Comparison of ENCODE assay signal across 18 mouse cellular contexts in genomic region chr6:100416046-100416445, GRCm38 (mm10).
DNase-seq lines count a peak whose midpoint lies in the region; ATAC-seq and TF ChIP-seq lines count a peak whose summit lies in the region.
"Had no signal": no experiment of that assay in that cellular context is flagged by ENCODE, and none has a peak within 500 bp of the region (broad histone marks: within the 10 kb centered on the region; RNA-seq: fewer than 3 reads in every experiment).

No protein-coding gene starts in this region.

- no peak overlapping the region for H3K9ac ChIP-seq in intestine, embryonic 14.5 days (ENCODE audit: low read length)
- no peak overlapping the region for H3K9ac ChIP-seq in intestine, embryonic 16.5 days (ENCODE audit: low read depth, low read length)
- no peak overlapping the region for H3K9ac ChIP-seq in lung, postnatal 0 days (replicated peaks; ENCODE audit: low read depth)
- no peak overlapping the region for H3K9ac ChIP-seq in liver, postnatal 0 days (replicated peaks)
- no peak overlapping the region for H3K9ac ChIP-seq in forebrain, embryonic 16.5 days (replicated peaks; ENCODE audit: low read depth, low read length)
- H3K9ac ChIP-seq: forebrain, postnatal 0 days; heart, embryonic 15.5 days; limb, embryonic 12.5 days had no signal

- no peaks in the 10 kb centered on the region for H3K4me1 ChIP-seq in intestine, embryonic 14.5 days (replicated peaks; ENCODE audit: control insufficient read depth, insufficient read depth, low read length)
- H3K4me1 ChIP-seq in intestine, embryonic 16.5 days (ENCODE audit: control insufficient read depth, insufficient read depth, low read length): no peaks in the 10 kb centered on the region
- H3K4me1 ChIP-seq in lung, postnatal 0 days (ENCODE audit: insufficient read depth, low read depth, low read length): no peaks in the 10 kb centered on the region
- peaks cover 18% of the 10 kb centered on the region for H3K4me1 ChIP-seq in liver, postnatal 0 days (ENCODE audit: insufficient read depth)
- no peaks in the 10 kb centered on the region for H3K4me1 ChIP-seq in forebrain, embryonic 16.5 days (replicated peaks; ENCODE audit: control insufficient read depth, insufficient read depth, low read length)

- no peak overlapping the region for H3K4me2 ChIP-seq in intestine, embryonic 14.5 days (ENCODE audit: low read length)
- H3K4me2 ChIP-seq in intestine, embryonic 16.5 days (ENCODE audit: low read depth, low read length): no peak overlapping the region
- H3K4me2 ChIP-seq in lung, postnatal 0 days (replicated peaks; ENCODE audit: low read depth, low read length): no peak overlapping the region
- peak overlapping the region; percentile 35 for H3K4me2 ChIP-seq in liver, postnatal 0 days (ENCODE audit: low read depth, low read length)
- H3K4me2 ChIP-seq in forebrain, embryonic 16.5 days (ENCODE audit: low read length): no peak overlapping the region
- H3K4me2 ChIP-seq: heart, embryonic 15.5 days; limb, embryonic 12.5 days; midbrain, embryonic 11.5 days had no signal

- no peak for DNase-seq in intestine, embryonic 14.5 days (ENCODE audit: low spot score)
- DNase-seq in lung, postnatal 0 days (ENCODE audit: low spot score): peak; percentile 30
- DNase-seq in lung, postnatal 4 days: no peak
- peak; percentile 55 for DNase-seq in liver, postnatal 0 days
- DNase-seq in skeletal muscle tissue, adult 2 months (ENCODE audit: low read depth, low spot score): peak; percentile 21
- DNase-seq in cerebellum, postnatal 25 days: no peak
- DNase-seq: adrenal gland, postnatal 25 days; embryo, embryonic 11 days; forebrain, postnatal 0 days; gastrocnemius, postnatal 14 days; kidney, postnatal 10 days; right cerebral cortex, postnatal 25 days had no signal

- TF ChIP-seq CTCF in lung, postnatal 0 days (IDR thresholded peaks at IDR 0.05): no peak; the same call in 1 of the 2 replicates
- TF ChIP-seq CTCF in liver, postnatal 0 days (IDR thresholded peaks at IDR 0.05; ENCODE audit: low read depth): peak; percentile 17; the same call in 1 of the 2 replicates

- WGBS in intestine, embryonic 14.5 days: 66% methylated on average over 8 of the region's 8 CpGs
- 71% methylated on average over 8 of the region's 8 CpGs for WGBS in intestine, embryonic 16.5 days
- 57% methylated on average over 8 of the region's 8 CpGs for WGBS in lung, postnatal 0 days
- 32% methylated on average over 8 of the region's 8 CpGs for WGBS in liver, postnatal 0 days (ENCODE audit: insufficient replicate concordance)
- 83% methylated on average over 8 of the region's 8 CpGs for WGBS in forebrain, embryonic 16.5 days

- H3K27me3 ChIP-seq in intestine, embryonic 14.5 days (replicated peaks; ENCODE audit: control insufficient read depth, insufficient read depth, low read length): no peaks in the 10 kb centered on the region
- H3K27me3 ChIP-seq in intestine, embryonic 16.5 days (replicated peaks; ENCODE audit: control insufficient read depth, insufficient read depth, low read length): no peaks in the 10 kb centered on the region
- no peaks in the 10 kb centered on the region for H3K27me3 ChIP-seq in lung, postnatal 0 days (replicated peaks; ENCODE audit: insufficient read depth, low read length)
- no peaks in the 10 kb centered on the region for H3K27me3 ChIP-seq in liver, postnatal 0 days (ENCODE audit: insufficient read depth, low read length)
- H3K27me3 ChIP-seq in forebrain, embryonic 16.5 days (replicated peaks; ENCODE audit: control insufficient read depth, insufficient read depth, low read length): 0 out of 2 replicates have a peak, but pooled peaks cover 3% of the 10 kb centered on the region
- H3K27me3 ChIP-seq: heart, embryonic 15.5 days had no signal

- no peaks in the 10 kb centered on the region for H3K36me3 ChIP-seq in intestine, embryonic 14.5 days (ENCODE audit: control insufficient read depth, insufficient read depth, low read length)
- H3K36me3 ChIP-seq in intestine, embryonic 16.5 days (ENCODE audit: control insufficient read depth, insufficient read depth, low read length): no peaks in the 10 kb centered on the region
- no peaks in the 10 kb centered on the region for H3K36me3 ChIP-seq in lung, postnatal 0 days (ENCODE audit: insufficient read depth, low read length)
- H3K36me3 ChIP-seq in liver, postnatal 0 days (replicated peaks; ENCODE audit: insufficient read depth, low read length): no peaks in the 10 kb centered on the region
- H3K36me3 ChIP-seq in forebrain, embryonic 16.5 days (ENCODE audit: control insufficient read depth, insufficient read depth): no peaks in the 10 kb centered on the region
- H3K36me3 ChIP-seq: heart, embryonic 15.5 days; limb, embryonic 12.5 days had no signal

- no peak for ATAC-seq in intestine, embryonic 14.5 days (replicated peaks; ENCODE audit: low FRiP score, low TSS enrichment, low read depth)
- ATAC-seq in intestine, embryonic 16.5 days: no peak
- ATAC-seq in lung, postnatal 0 days: 0 out of 2 replicates have a peak, but pooled peaks have one; percentile 23
- peak; percentile 59 for ATAC-seq in liver, postnatal 0 days
- ATAC-seq in forebrain, embryonic 16.5 days: no peak
- ATAC-seq: forebrain, postnatal 0 days; hindbrain, embryonic 16.5 days had no signal

- 0 out of 2 replicates have a peak overlapping the region, but pooled peaks have one; percentile 51 for H3K27ac ChIP-seq in intestine, embryonic 14.5 days (ENCODE audit: low read depth)
- H3K27ac ChIP-seq in intestine, embryonic 16.5 days (ENCODE audit: low read length): no peak overlapping the region
- no peak overlapping the region for H3K27ac ChIP-seq in lung, postnatal 0 days (ENCODE audit: low read length)
- peak overlapping the region; percentile 71 for H3K27ac ChIP-seq in liver, postnatal 0 days (ENCODE audit: low read depth)
- H3K27ac ChIP-seq in forebrain, embryonic 16.5 days (ENCODE audit: low read length): no peak overlapping the region
- H3K27ac ChIP-seq: limb, embryonic 12.5 days had no signal

- H3K9me3 ChIP-seq in intestine, embryonic 14.5 days (ENCODE audit: control insufficient read depth, low read length): no peaks in the 10 kb centered on the region
- H3K9me3 ChIP-seq in intestine, embryonic 16.5 days (ENCODE audit: control insufficient read depth, low read length): no peaks in the 10 kb centered on the region
- no peaks in the 10 kb centered on the region for H3K9me3 ChIP-seq in lung, postnatal 0 days (ENCODE audit: low read length)
- no peaks in the 10 kb centered on the region for H3K9me3 ChIP-seq in liver, postnatal 0 days (ENCODE audit: low read length)
- no peaks in the 10 kb centered on the region for H3K9me3 ChIP-seq in forebrain, embryonic 16.5 days (ENCODE audit: control insufficient read depth, low read length)
- H3K9me3 ChIP-seq: heart, embryonic 15.5 days; limb, embryonic 12.5 days had no signal

- H3K4me3 ChIP-seq in intestine, embryonic 14.5 days (ENCODE audit: low read depth, low read length): no peak overlapping the region
- no peak overlapping the region for H3K4me3 ChIP-seq in intestine, embryonic 16.5 days (ENCODE audit: low read length)
- no peak overlapping the region for H3K4me3 ChIP-seq in lung, postnatal 0 days (ENCODE audit: low read depth, low read length)
- no peak overlapping the region for H3K4me3 ChIP-seq in liver, postnatal 0 days (ENCODE audit: low read depth, low read length)
- H3K4me3 ChIP-seq in forebrain, embryonic 16.5 days (replicated peaks; ENCODE audit: low read length): no peak overlapping the region
- H3K4me3 ChIP-seq: heart, embryonic 15.5 days; limb, embryonic 12.5 days had no signal

- no peak for TF ChIP-seq EP300 in lung, postnatal 0 days (IDR thresholded peaks at IDR 0.05)
- no peak for TF ChIP-seq EP300 in liver, postnatal 0 days (IDR thresholded peaks at IDR 0.05; ENCODE audit: low read depth)

Comparison
In these comparisons a context has a peak if more than half of its experiments do, and no peak if none do; other contexts are left out.
1. DNase-seq: peak in lung, postnatal 0 days (single experiment), liver, postnatal 0 days (single experiment) and skeletal muscle tissue, adult 2 months (single experiment); none in intestine, embryonic 14.5 days (single experiment), lung, postnatal 4 days (0 of 2) and cerebellum, postnatal 25 days (0 of 2).
2. H3K27ac ChIP-seq: peak in intestine, embryonic 14.5 days (single experiment) and liver, postnatal 0 days (single experiment); none in intestine, embryonic 16.5 days (single experiment), lung, postnatal 0 days (single experiment) and forebrain, embryonic 16.5 days (single experiment).
3. ATAC-seq: peak in lung, postnatal 0 days (single experiment) and liver, postnatal 0 days (single experiment); none in intestine, embryonic 14.5 days (single experiment), intestine, embryonic 16.5 days (single experiment) and forebrain, embryonic 16.5 days (single experiment).